Mouse (Mus musculus) duodenum, adult 2 months (tissue): Measurements from ENCODE around the gene Aldh1a1. TPM values are rescaled to one million over a fixed set of nuclear protein-coding genes. Genes with fewer than 3 reads are reported as not detected.

Experiments
- polyA plus RNA-seq: library from polyadenylated mRNA; depleted of rRNA; stranded (reverse); fragments of >200 nt; gene quantifications from 2 replicates; pipeline ENCODE4 v1.2.3, GENCODE M21; 2012; ENCODE audit warnings: low replicate concordance; rRNA removed

The Aldh1a1 gene
- polyA plus RNA-seq, result 21.3 and 25.0 TPM in 2 replicates

GRCm38 (mm10) chr19:20492491-20492890, at the start of gene Aldh1a1:
Gene Aldh1a1, plus strand, starts transcription at chr19:20492715.

Other genes starting within 250 kb of the Aldh1a1 start
- gene Anxa1, start 101.8 kb upstream of the Aldh1a1 start, polyA plus RNA-seq, result 0.26 and 0.52 TPM in 2 replicates
- gene Aldh1a7, start 234.8 kb downstream of the Aldh1a1 start, polyA plus RNA-seq, result 2.1 and 3.5 TPM in 2 replicates